ENCODE assay signal across 8 mouse cellular contexts in genomic region chr16:20547423-20547822, GRCm38 (mm10). TPM values are rescaled to one million over a fixed set of nuclear protein-coding genes. Genes with fewer than 3 reads are reported as not detected.
A peak's percentile ranks its signal among the peaks of the same experiment; 100 is the strongest.
DNase-seq lines count a peak whose midpoint lies in the region; ATAC-seq and TF ChIP-seq lines count a peak whose summit lies in the region.

No protein-coding gene starts in this region.

- no peaks in the 10 kb centered on the region for H3K27me3 ChIP-seq in heart, postnatal 0 days (ENCODE audit: control insufficient read depth, insufficient read depth, low read length)
- H3K27me3 ChIP-seq in intestine, postnatal 0 days (replicated peaks; ENCODE audit: control insufficient read depth, insufficient read depth, low read length), result no peaks in the 10 kb centered on the region
- H3K27me3 ChIP-seq in midbrain, postnatal 0 days (ENCODE audit: insufficient read depth, low read length), result no peaks in the 10 kb centered on the region

- peak overlapping the region; percentile 51; the same call in 1 of the 2 replicates for H3K9ac ChIP-seq in heart, postnatal 0 days (replicated peaks; ENCODE audit: low read depth, low read length)
- H3K9ac ChIP-seq in intestine, postnatal 0 days (ENCODE audit: low read depth, low read length), result 0 out of 2 replicates have a peak overlapping the region, but pooled peaks have one; percentile 55
- no peak overlapping the region for H3K9ac ChIP-seq in midbrain, postnatal 0 days (replicated peaks; ENCODE audit: low read length, poor library complexity, severe bottlenecking)

- H3K4me2 ChIP-seq in heart, postnatal 0 days (ENCODE audit: low read depth, low read length), result peak overlapping the region; percentile 87
- H3K4me2 ChIP-seq in intestine, postnatal 0 days (replicated peaks; ENCODE audit: low read depth), result peak overlapping the region; percentile 79
- H3K4me2 ChIP-seq in midbrain, postnatal 0 days (ENCODE audit: low read depth, low read length, poor library complexity, severe bottlenecking), result peak overlapping the region; percentile 68; the same call in 1 of the 2 replicates

- no peak for TF ChIP-seq CTCF in heart, postnatal 0 days (IDR thresholded peaks at IDR 0.05; ENCODE audit: low read depth)
- TF ChIP-seq CTCF in intestine, postnatal 0 days (IDR thresholded peaks at IDR 0.05; ENCODE audit: low read depth), result no peak
- TF ChIP-seq CTCF in midbrain, postnatal 0 days (IDR thresholded peaks at IDR 0.05), result no peak

- peak overlapping the region; percentile 73 for H3K4me3 ChIP-seq in heart, postnatal 0 days (ENCODE audit: low read depth, low read length)
- peak overlapping the region; percentile 89 for H3K4me3 ChIP-seq in intestine, postnatal 0 days (ENCODE audit: low read depth, low read length)
- H3K4me3 ChIP-seq in midbrain, postnatal 0 days (ENCODE audit: low read depth, low read length), result peak overlapping the region; percentile 72; the same call in 1 of the 2 replicates

- peaks cover 51% of the 10 kb centered on the region for H3K36me3 ChIP-seq in heart, postnatal 0 days (replicated peaks; ENCODE audit: control insufficient read depth, insufficient read depth, low read length)
- peaks cover 52% of the 10 kb centered on the region for H3K36me3 ChIP-seq in intestine, postnatal 0 days (ENCODE audit: control insufficient read depth, insufficient read depth)
- H3K36me3 ChIP-seq in midbrain, postnatal 0 days (ENCODE audit: insufficient read depth, low read length), result peaks cover 45% of the 10 kb centered on the region

- peak overlapping the region; percentile 44 for H3K27ac ChIP-seq in heart, postnatal 0 days (ENCODE audit: low read depth)
- peak overlapping the region; percentile 78 for H3K27ac ChIP-seq in intestine, postnatal 0 days (ENCODE audit: low read depth, low read length)
- no peak overlapping the region for H3K27ac ChIP-seq in midbrain, postnatal 0 days (ENCODE audit: low read depth, low read length)

- DNase-seq in heart, postnatal 0 days (ENCODE audit: low spot score), result no peak
- no peak for DNase-seq in heart, postnatal 4 days
- peak; percentile 39 for DNase-seq in adipocyte (ENCODE audit: low spot score)
- no peak for DNase-seq in midbrain, postnatal 0 days (ENCODE audit: low spot score)
- no peak for DNase-seq in cerebellum, postnatal 4 days (ENCODE audit: low spot score in 2 of 2)
- no peak for DNase-seq in retina, postnatal 1 day
- no peak for DNase-seq in thymus, postnatal 36 days

- H3K9me3 ChIP-seq in heart, postnatal 0 days (replicated peaks; ENCODE audit: control insufficient read depth, low read length), result no peaks in the 10 kb centered on the region
- H3K9me3 ChIP-seq in intestine, postnatal 0 days (ENCODE audit: control insufficient read depth), result no peaks in the 10 kb centered on the region
- H3K9me3 ChIP-seq in midbrain, postnatal 0 days (ENCODE audit: low read length), result no peaks in the 10 kb centered on the region

- WGBS in heart, postnatal 0 days, result 37% methylated on average over 5 of the region's 5 CpGs
- 28% methylated on average over 5 of the region's 5 CpGs for WGBS in intestine, postnatal 0 days
- 53% methylated on average over 5 of the region's 5 CpGs for WGBS in midbrain, postnatal 0 days

- no peak for ATAC-seq in heart, postnatal 0 days (ENCODE audit: insufficient read depth, low read depth)
- ATAC-seq in intestine, postnatal 0 days, result no peak
- no peak for ATAC-seq in midbrain, postnatal 0 days (ENCODE audit: low FRiP score)

- TF ChIP-seq EP300 in heart, postnatal 0 days (IDR thresholded peaks at IDR 0.05; ENCODE audit: low read depth), result no peak

- H3K4me1 ChIP-seq in heart, postnatal 0 days (ENCODE audit: control insufficient read depth, insufficient read depth), result peaks cover 13% of the 10 kb centered on the region
- H3K4me1 ChIP-seq in intestine, postnatal 0 days (replicated peaks; ENCODE audit: control insufficient read depth, insufficient read depth, low read length), result no peaks in the 10 kb centered on the region
- H3K4me1 ChIP-seq in midbrain, postnatal 0 days (ENCODE audit: insufficient read depth, low read length), result peaks cover 4% of the 10 kb centered on the region

RNA-seq across cellular contexts. Expression of gene Abcf3, which starts 1.0 kb away (rescaled TPM):
- 47.1 and 76.5 TPM in 2 replicates for total RNA-seq in heart, postnatal 0 days (2014; rRNA removed; ENCODE audit: low replicate concordance)
- polyA plus RNA-seq in heart, postnatal 0 days (2015; fragmentation: Nextera tagmentation; extraction: Ambion mirVana), result 42.2 and 44.3 TPM in 2 replicates
- total RNA-seq in heart, postnatal 4 days (2021), result 10 to 100 TPM; 64.0 to 65.1 TPM
- 47.0 and 64.3 TPM in 2 replicates for polyA plus RNA-seq in intestine, postnatal 0 days (2015; fragmentation: Nextera tagmentation; extraction: Ambion mirVana)
- total RNA-seq in midbrain, postnatal 0 days (2014; rRNA removed), result 65.3 and 76.0 TPM in 2 replicates
- polyA plus RNA-seq in midbrain, postnatal 0 days (2015; fragmentation: Nextera tagmentation; extraction: Ambion mirVana), result 73.1 and 75.2 TPM in 2 replicates

RNA-seq across cellular contexts. Expression of gene Ap2m1, which starts 12.1 kb away (rescaled TPM):
- 327 and 429 TPM in 2 replicates for total RNA-seq in heart, postnatal 0 days (2014; rRNA removed; ENCODE audit: low replicate concordance)
- 363 and 375 TPM in 2 replicates for polyA plus RNA-seq in heart, postnatal 0 days (2015; fragmentation: Nextera tagmentation; extraction: Ambion mirVana)
- total RNA-seq in heart, postnatal 4 days (2021), result 100 to 1,000 TPM; 283 to 296 TPM
- polyA plus RNA-seq in intestine, postnatal 0 days (2015; fragmentation: Nextera tagmentation; extraction: Ambion mirVana), result 411 and 423 TPM in 2 replicates
- 975 and 994 TPM in 2 replicates for total RNA-seq in midbrain, postnatal 0 days (2014; rRNA removed)
- 1,551 and 1,562 TPM in 2 replicates for polyA plus RNA-seq in midbrain, postnatal 0 days (2015; fragmentation: Nextera tagmentation; extraction: Ambion mirVana)

RNA-seq across cellular contexts. Expression of gene Dvl3, which starts 30.6 kb away (rescaled TPM):
- 30.1 and 36.9 TPM in 2 replicates for total RNA-seq in heart, postnatal 0 days (2014; rRNA removed; ENCODE audit: low replicate concordance)
- 10.0 and 11.4 TPM in 2 replicates for polyA plus RNA-seq in heart, postnatal 0 days (2015; fragmentation: Nextera tagmentation; extraction: Ambion mirVana)
- total RNA-seq in heart, postnatal 4 days (2021), result 10 to 100 TPM; 70.6 to 73.1 TPM
- polyA plus RNA-seq in intestine, postnatal 0 days (2015; fragmentation: Nextera tagmentation; extraction: Ambion mirVana), result 11.5 and 13.7 TPM in 2 replicates
- total RNA-seq in midbrain, postnatal 0 days (2014; rRNA removed), result 44.9 and 46.3 TPM in 2 replicates
- 24.6 and 29.5 TPM in 2 replicates for polyA plus RNA-seq in midbrain, postnatal 0 days (2015; fragmentation: Nextera tagmentation; extraction: Ambion mirVana)

RNA-seq across cellular contexts. Expression of gene Vwa5b2, which starts 41.8 kb away (rescaled TPM):
- 0.46 TPM in 1 of 2 replicates, not detected in the other for total RNA-seq in heart, postnatal 0 days (2014; rRNA removed; ENCODE audit: low replicate concordance)
- polyA plus RNA-seq in heart, postnatal 0 days (2015; fragmentation: Nextera tagmentation; extraction: Ambion mirVana), result 0.04 TPM in 1 of 2 replicates, not detected in the other
- total RNA-seq in heart, postnatal 4 days (2021), result not detected
- polyA plus RNA-seq in intestine, postnatal 0 days (2015; fragmentation: Nextera tagmentation; extraction: Ambion mirVana), result 1.7 and 2.0 TPM in 2 replicates
- total RNA-seq in midbrain, postnatal 0 days (2014; rRNA removed), result 65.7 and 66.6 TPM in 2 replicates
- 35.5 and 36.4 TPM in 2 replicates for polyA plus RNA-seq in midbrain, postnatal 0 days (2015; fragmentation: Nextera tagmentation; extraction: Ambion mirVana)

RNA-seq across cellular contexts. Expression of gene Eif2b5, which starts 48.8 kb away (rescaled TPM):
- 67.6 and 86.3 TPM in 2 replicates for total RNA-seq in heart, postnatal 0 days (2014; rRNA removed; ENCODE audit: low replicate concordance)
- polyA plus RNA-seq in heart, postnatal 0 days (2015; fragmentation: Nextera tagmentation; extraction: Ambion mirVana), result 60.0 and 60.2 TPM in 2 replicates
- total RNA-seq in heart, postnatal 4 days (2021), result 10 to 100 TPM; 55.9 to 59.8 TPM
- polyA plus RNA-seq in intestine, postnatal 0 days (2015; fragmentation: Nextera tagmentation; extraction: Ambion mirVana), result 37.2 and 37.8 TPM in 2 replicates
- total RNA-seq in midbrain, postnatal 0 days (2014; rRNA removed), result 87.2 and 96.4 TPM in 2 replicates
- polyA plus RNA-seq in midbrain, postnatal 0 days (2015; fragmentation: Nextera tagmentation; extraction: Ambion mirVana), result 70.0 and 74.6 TPM in 2 replicates
